Mouse (Mus musculus) liver, embryonic 12.5 days (tissue): ENCODE results near the gene Lce1a2. TPM values are rescaled to one million over a fixed set of nuclear protein-coding genes. Genes with fewer than 3 reads are reported as not detected.
"Not testable (repeated sequence)": the region's sequence is repeated elsewhere in the genome, so short reads cannot be mapped to it uniquely, and the experiment has no call there.

Source experiments
- ATAC-seq: fragments of 200-750 bp; cut with Nextera tagmentation; 2 replicates; pipeline ENCODE4 v1.8.0; 2017; ENCODE audit warnings: moderate number of reproducible peaks, mild to moderate bottlenecking, moderate library complexity
- H3K27ac ChIP-seq: fragments of 300-500 bp; sonication (generic); 2 replicates; pipeline ENCODE4 v1.5.1; 2016; ENCODE audit warnings: mild to moderate bottlenecking
- H3K27me3 ChIP-seq: fragments of 300-500 bp; sonication (generic); replicated peaks from 2 replicates; pipeline ENCODE4 v1.6.1; 2016; ENCODE audit warnings: mild to moderate bottlenecking, moderate library complexity
- H3K36me3 ChIP-seq: fragments of 300-500 bp; sonication (generic); 2 replicates; pipeline ENCODE4 v1.6.1; 2016; ENCODE audit warnings: mild to moderate bottlenecking, moderate library complexity
- H3K4me1 ChIP-seq: fragments of 300-500 bp; sonication (generic); 2 replicates; pipeline ENCODE4 v1.6.1; 2016
- H3K4me2 ChIP-seq: fragments of 300-500 bp; sonication (generic); 2 replicates; pipeline ENCODE4 v1.6.1; 2016; ENCODE audit warnings: mild to moderate bottlenecking, moderate library complexity
- H3K4me3 ChIP-seq: fragments of 300-500 bp; sonication (generic); 2 replicates; pipeline ENCODE4 v1.5.1; 2016; ENCODE audit warnings: mild to moderate bottlenecking, moderate library complexity
- H3K9ac ChIP-seq: fragments of 300-500 bp; sonication (generic); 2 replicates; pipeline ENCODE4 v1.6.1; 2016; ENCODE audit warnings: mild to moderate bottlenecking, moderate library complexity
- H3K9me3 ChIP-seq: fragments of 300-500 bp; sonication (generic); replicated peaks from 2 replicates; pipeline ENCODE4 v1.6.1; 2016; ENCODE audit warnings: mild to moderate bottlenecking, moderate library complexity
- WGBS: fragments of 180-500 bp; shearing (Covaris S2); methylation state at CpG from one replicate; pipeline ENCODE4 v1.1.7; 2016; ENCODE audit not compliant: insufficient replicate concordance; 5-methylcytosine and 5-hydroxymethylcytosine counted together
- polyA plus RNA-seq: library from polyadenylated mRNA; unstranded; fragments of >200 nt; fragmentation: Nextera tagmentation; extraction: Ambion mirVana; gene quantifications from 2 replicates; pipeline ENCODE4 v1.2.1, GENCODE M21; 2016

Gene Lce1a2
- polyA plus RNA-seq = not detected in 2 replicates

- Histone ChIP-seq H3K27ac (no peak within 1 kb of the TSS), H3K9ac (no peak within 1 kb of the TSS), H3K9me3 (no peaks in the 10 kb centered on the region), H3K27me3 (no peaks in the 10 kb centered on the region), H3K4me3 (no peak within 1 kb of the TSS), H3K4me1 (no peaks in the 10 kb centered on the region), H3K4me2 (no peak within 1 kb of the TSS), H3K36me3 (no peaks in the 10 kb centered on the region)
- no peak for ATAC-seq
Observed at GRCm38 (mm10) chr3:92670215-92670614, at the start of gene Lce1a2. TSS of gene Lce1a2 (minus strand) at chr3:92670315.

GRCm38 (mm10) chr3:92715122-92715521 lies 45.0 kb upstream of the Lce1a2 start:
- Histone ChIP-seq H3K36me3 (no peaks in the 10 kb centered on the region), H3K9ac (no peak overlapping the region), H3K4me2 (no peak overlapping the region), H3K4me3 (no peak overlapping the region), H3K27me3 (no peaks in the 10 kb centered on the region), H3K9me3 (no peaks in the 10 kb centered on the region), H3K4me1 (no peaks in the 10 kb centered on the region), H3K27ac (no peak overlapping the region)
- no peak for ATAC-seq

DNA sequence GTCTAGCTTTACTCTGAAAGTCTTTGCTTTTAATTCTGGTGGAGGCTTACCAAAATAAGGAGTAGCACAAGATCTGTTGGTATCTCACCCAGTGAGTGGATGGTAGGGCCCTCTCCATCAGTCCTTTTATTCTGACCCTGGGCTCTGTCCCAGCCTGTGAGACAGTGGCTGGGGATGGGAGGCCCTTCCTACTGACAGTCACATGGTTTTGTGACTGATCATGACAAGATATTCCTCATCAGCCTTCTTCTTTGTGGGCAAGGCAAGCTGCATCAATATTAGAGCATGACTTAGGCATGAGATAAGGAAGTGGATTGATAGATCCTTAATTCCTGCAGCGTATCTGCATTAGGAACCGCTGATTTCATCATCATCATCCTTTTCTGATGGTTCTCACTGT lies 38.9 kb upstream of the Lce1a2 start, which contains the start of gene Lce1e:
Gene Lce1e, minus strand, starts transcription at position 101 of the 400 bp plus-strand sequence.
- 54% methylated on average over 2 of the region's 2 CpGs for WGBS
- ATAC-seq = no peak

DNA sequence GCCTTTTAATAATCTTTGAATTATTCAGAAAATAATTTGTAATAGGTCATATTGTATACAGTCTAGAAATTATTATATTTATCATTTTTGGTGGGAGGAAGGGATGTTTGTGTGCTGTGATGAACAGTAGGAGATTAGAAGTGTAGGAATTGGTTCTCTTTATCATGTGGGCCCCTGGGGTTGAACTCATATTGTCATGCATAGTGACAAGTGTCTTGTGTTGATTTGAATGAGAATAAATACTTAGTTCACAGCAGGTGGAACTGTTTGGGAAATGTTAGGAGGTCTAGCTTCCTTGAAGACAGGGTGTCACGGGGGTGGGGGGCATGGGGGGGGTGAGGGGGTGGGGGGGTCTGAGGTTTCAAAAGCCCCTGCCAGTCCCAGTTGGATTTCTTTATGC lies 24.5 kb upstream of the Lce1a2 start:
- H3K36me3 ChIP-seq = no peaks in the 10 kb centered on the region
- no peak overlapping the region for H3K27ac ChIP-seq
- 17% methylated on average over 1 of the region's 1 CpGs for WGBS
- no peaks in the 10 kb centered on the region for H3K9me3 ChIP-seq
- no peak overlapping the region for H3K9ac ChIP-seq
- no peaks in the 10 kb centered on the region for H3K4me1 ChIP-seq
- no peaks in the 10 kb centered on the region for H3K27me3 ChIP-seq
- H3K4me2 ChIP-seq = no peak overlapping the region
- ATAC-seq = no peak
- H3K4me3 ChIP-seq = no peak overlapping the region

More for the DNA sequence above, 38.9 kb upstream of the Lce1a2 start, which contains the start of gene Lce1e:
- H3K4me2 ChIP-seq = no peak within 1 kb of the TSS
- H3K27me3 ChIP-seq = no peaks in the 10 kb centered on the region
- H3K9ac ChIP-seq = no peak within 1 kb of the TSS
- H3K27ac ChIP-seq = no peak within 1 kb of the TSS
- no peaks in the 10 kb centered on the region for H3K4me1 ChIP-seq
- no peak within 1 kb of the TSS for H3K4me3 ChIP-seq
- no peaks in the 10 kb centered on the region for H3K9me3 ChIP-seq
- no peaks in the 10 kb centered on the region for H3K36me3 ChIP-seq

DNA sequence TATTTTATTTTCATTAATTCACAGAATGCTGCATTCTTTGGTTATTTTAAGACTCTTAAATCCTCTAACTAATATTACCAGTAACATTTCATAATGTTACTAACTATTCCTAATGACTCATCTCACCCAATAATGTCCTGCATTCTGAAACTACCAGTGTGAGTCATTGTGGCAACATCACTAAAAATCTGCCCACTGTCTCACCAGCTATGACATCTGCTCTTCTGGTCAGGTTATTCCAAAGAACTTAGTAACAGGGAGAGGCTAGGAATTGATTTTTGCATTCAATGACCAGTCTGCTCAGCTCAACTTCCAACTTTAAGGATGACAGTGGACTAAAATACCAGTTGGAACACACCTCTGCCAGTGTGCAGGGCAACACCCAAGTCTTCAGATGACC lies 21.6 kb upstream of the Lce1a2 start:
- Histone ChIP-seq H3K4me3 (no peak overlapping the region), H3K27ac (no peak overlapping the region), H3K4me2 (no peak overlapping the region), H3K4me1 (no peaks in the 10 kb centered on the region), H3K27me3 (no peaks in the 10 kb centered on the region), H3K9me3 (no peaks in the 10 kb centered on the region), H3K36me3 (no peaks in the 10 kb centered on the region), H3K9ac (no peak overlapping the region)
- no peak for ATAC-seq

DNA sequence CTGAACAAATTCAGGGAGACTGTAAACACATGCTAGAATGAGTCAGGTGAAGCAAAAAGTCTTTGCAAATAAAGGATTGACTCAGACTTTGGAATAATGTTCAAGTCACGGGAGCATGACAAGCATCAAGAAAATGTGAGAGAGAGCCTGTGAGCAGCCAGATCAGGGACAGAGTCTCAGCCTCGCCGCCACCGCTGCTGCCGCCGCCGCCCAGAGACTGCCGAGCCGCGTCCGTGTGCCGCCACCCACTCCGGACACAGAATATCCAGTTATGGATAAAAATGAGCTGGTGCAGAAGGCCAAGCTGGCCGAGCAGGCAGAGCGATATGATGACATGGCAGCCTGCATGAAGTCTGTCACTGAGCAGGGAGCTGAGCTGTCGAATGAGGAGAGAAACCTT lies 19.0 kb upstream of the Lce1a2 start:
- H3K9ac ChIP-seq, H3K27me3 ChIP-seq, H3K9me3 ChIP-seq, H3K27ac ChIP-seq, H3K4me2 ChIP-seq, H3K4me3 ChIP-seq, ATAC-seq, H3K4me1 ChIP-seq, H3K36me3 ChIP-seq: not testable (repeated sequence)
- 60% methylated on average over 16 of the region's 16 CpGs for WGBS

GRCm38 (mm10) chr3:92687110-92687509 lies 17.0 kb upstream of the Lce1a2 start, which contains the start of gene Lce1d:
TSS of gene Lce1d (minus strand) at chr3:92687210.
- H3K27ac ChIP-seq = no peak within 1 kb of the TSS
- H3K27me3 ChIP-seq = no peaks in the 10 kb centered on the region
- no peak within 1 kb of the TSS for H3K4me2 ChIP-seq
- 42% methylated on average over 2 of the region's 2 CpGs for WGBS
- H3K9me3 ChIP-seq = no peaks in the 10 kb centered on the region
- H3K36me3 ChIP-seq = no peaks in the 10 kb centered on the region
- H3K4me3 ChIP-seq = no peak within 1 kb of the TSS
- no peak for ATAC-seq
- H3K4me1 ChIP-seq = no peaks in the 10 kb centered on the region
- no peak within 1 kb of the TSS for H3K9ac ChIP-seq

GRCm38 (mm10) chr3:92678947-92679346 lies 8.8 kb upstream of the Lce1a2 start, which contains the start of gene Lce1c:
TSS of gene Lce1c (plus strand) at chr3:92679247.
- no peak within 1 kb of the TSS for H3K4me2 ChIP-seq
- no peak within 1 kb of the TSS for H3K9ac ChIP-seq
- no peaks in the 10 kb centered on the region for H3K27me3 ChIP-seq
- WGBS = 76% methylated on average over 4 of the region's 4 CpGs
- H3K4me3 ChIP-seq = no peak within 1 kb of the TSS
- no peaks in the 10 kb centered on the region for H3K36me3 ChIP-seq
- H3K4me1 ChIP-seq = no peaks in the 10 kb centered on the region
- H3K9me3 ChIP-seq = no peaks in the 10 kb centered on the region
- no peak for ATAC-seq
- H3K27ac ChIP-seq = no peak within 1 kb of the TSS

GRCm38 (mm10) chr3:92656826-92657225 lies 13.3 kb downstream of the Lce1a2 start, which contains the start of gene Lce1b:
TSS of gene Lce1b (minus strand) at chr3:92656926.
- no peak within 1 kb of the TSS for H3K4me3 ChIP-seq
- no peak for ATAC-seq
- no peaks in the 10 kb centered on the region for H3K27me3 ChIP-seq
- H3K4me1 ChIP-seq = no peaks in the 10 kb centered on the region
- no peak within 1 kb of the TSS for H3K4me2 ChIP-seq
- no peak within 1 kb of the TSS for H3K27ac ChIP-seq
- no peaks in the 10 kb centered on the region for H3K9me3 ChIP-seq
- H3K36me3 ChIP-seq = no peaks in the 10 kb centered on the region
- H3K9ac ChIP-seq = no peak within 1 kb of the TSS

- WGBS = 56% methylated on average over 1 of the region's 1 CpGs
- H3K27me3 ChIP-seq = no peaks in the 10 kb centered on the region
- no peak for ATAC-seq
- no peaks in the 10 kb centered on the region for H3K9me3 ChIP-seq
- no peak within 1 kb of the TSS for H3K4me2 ChIP-seq
- H3K9ac ChIP-seq = no peak within 1 kb of the TSS
- H3K4me3 ChIP-seq = no peak within 1 kb of the TSS
- no peak within 1 kb of the TSS for H3K27ac ChIP-seq
- H3K4me1 ChIP-seq = no peaks in the 10 kb centered on the region
- H3K36me3 ChIP-seq = no peaks in the 10 kb centered on the region
Observed at GRCm38 (mm10) chr3:92648207-92648606, 21.9 kb downstream of the Lce1a2 start, which contains the start of gene Lce1a1. TSS of gene Lce1a1 (minus strand) at chr3:92648307.

DNA sequence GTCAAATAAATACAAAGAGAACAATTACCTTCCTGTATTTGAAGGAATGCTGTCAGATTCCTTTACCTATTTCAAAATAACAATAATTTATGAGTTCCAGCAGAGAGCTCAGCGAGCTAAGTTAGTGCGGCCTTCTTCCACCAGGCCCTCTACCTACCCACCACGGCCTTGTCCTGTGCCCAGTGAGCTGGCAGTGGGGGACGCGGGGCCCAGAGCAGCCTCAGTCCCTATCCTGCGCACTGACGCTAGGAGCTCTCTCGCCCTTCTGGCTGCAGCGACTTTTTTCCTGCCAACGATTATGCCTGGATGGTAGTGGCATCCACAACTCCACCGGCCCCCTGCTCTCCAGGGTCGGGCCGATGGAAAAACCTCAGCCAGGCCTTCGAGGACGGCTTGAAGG lies 30.3 kb downstream of the Lce1a2 start:
- ATAC-seq = no peak
- Histone ChIP-seq H3K27ac (no peak overlapping the region), H3K4me1 (no peaks in the 10 kb centered on the region)

DNA sequence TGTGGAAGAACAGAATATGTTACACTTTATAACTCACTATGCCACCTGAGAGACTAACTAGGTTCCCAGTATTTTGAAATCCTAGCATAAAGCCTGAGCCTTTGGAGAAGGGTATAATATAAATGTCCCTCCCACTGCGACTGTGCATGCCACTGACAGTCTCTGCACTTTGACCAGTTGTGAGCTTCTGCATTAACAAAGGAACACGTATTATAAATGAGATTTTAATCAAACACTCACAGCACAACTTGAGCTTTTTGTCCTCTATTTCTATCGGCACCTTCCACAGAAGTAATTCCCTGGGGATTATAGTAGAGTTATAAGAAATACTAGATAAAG lies 31.5 kb downstream of the Lce1a2 start:
- 60% methylated on average over 3 of the region's 3 CpGs for WGBS
- no peak overlapping the region for H3K9ac ChIP-seq
- no peak for ATAC-seq
- no peak overlapping the region for H3K4me3 ChIP-seq
- H3K4me2 ChIP-seq = no peak overlapping the region
- H3K4me1 ChIP-seq = no peaks in the 10 kb centered on the region
- no peaks in the 10 kb centered on the region for H3K9me3 ChIP-seq
- H3K27ac ChIP-seq = no peak overlapping the region
- no peaks in the 10 kb centered on the region for H3K36me3 ChIP-seq
- H3K27me3 ChIP-seq = no peaks in the 10 kb centered on the region

More for the DNA sequence above, 30.3 kb downstream of the Lce1a2 start:
- no peak overlapping the region for H3K9ac ChIP-seq
- no peaks in the 10 kb centered on the region for H3K9me3 ChIP-seq
- WGBS = 82% methylated on average over 15 of the region's 15 CpGs
- H3K36me3 ChIP-seq = no peaks in the 10 kb centered on the region
- H3K27me3 ChIP-seq = no peaks in the 10 kb centered on the region
- no peak overlapping the region for H3K4me3 ChIP-seq
- no peak overlapping the region for H3K4me2 ChIP-seq

DNA sequence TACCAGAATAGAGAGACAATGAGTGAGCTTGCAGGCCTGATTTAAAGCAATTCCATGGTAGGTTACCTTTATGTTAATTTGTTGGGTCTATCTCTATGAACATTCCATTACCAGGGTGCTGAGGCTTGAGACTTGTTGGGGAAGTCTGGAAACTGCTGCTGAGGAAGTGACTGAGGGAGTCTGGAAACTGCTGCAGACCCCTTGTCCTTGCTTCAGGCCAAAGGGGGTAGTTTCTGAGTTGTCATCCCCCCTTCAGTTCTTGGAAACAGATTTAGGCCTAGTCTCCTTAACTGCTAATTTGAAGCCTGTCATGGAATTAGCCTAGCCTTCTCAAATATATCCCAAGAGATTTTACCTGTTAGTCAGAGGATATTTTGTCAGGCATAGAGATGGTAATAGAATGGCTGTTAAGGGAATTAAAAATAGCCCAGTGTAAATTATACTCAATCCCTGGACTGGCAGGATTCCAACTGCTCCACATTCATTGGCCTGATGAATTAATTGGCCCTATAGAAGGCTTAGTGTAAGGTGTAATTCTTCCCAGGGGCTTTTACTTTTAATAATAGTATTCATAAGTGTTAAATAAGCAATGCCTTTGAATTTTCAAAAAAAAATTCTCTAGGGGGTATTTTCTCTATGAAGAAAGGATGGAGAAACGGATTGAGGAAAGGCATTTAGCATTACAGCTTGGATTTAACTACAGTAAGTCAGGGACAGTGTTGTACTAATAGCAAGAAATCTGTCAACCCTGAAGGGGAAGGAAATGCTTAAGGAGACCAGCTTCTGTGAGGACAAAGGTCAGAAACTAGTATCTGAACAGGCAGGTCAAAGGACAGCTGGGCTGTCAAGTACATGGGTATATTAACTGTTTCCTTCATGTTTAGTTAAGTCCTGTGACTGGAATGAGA lies 32.1 kb downstream of the Lce1a2 start:
- WGBS = 33% methylated on average over 1 of the region's 1 CpGs
- Histone ChIP-seq H3K9ac (no peak overlapping the region), H3K4me3 (no peak overlapping the region), H3K36me3 (no peaks in the 10 kb centered on the region), H3K9me3 (no peaks in the 10 kb centered on the region), H3K27ac (no peak overlapping the region), H3K27me3 (no peaks in the 10 kb centered on the region), H3K4me1 (no peaks in the 10 kb centered on the region), H3K4me2 (no peak overlapping the region)
- ATAC-seq = no peak
